Mouse (Mus musculus) olfactory bulb, adult 2 months (tissue): Measurements from ENCODE around the gene Wdr81. TPM values are rescaled to one million over a fixed set of nuclear protein-coding genes. Genes with fewer than 3 reads are reported as not detected.
A peak's percentile ranks its signal among the peaks of the same experiment; 100 is the strongest.

Experiments
- H3K27ac ChIP-seq: fragments of 200-500 bp; 2 replicates; pipeline ENCODE4 v1.5.1; 2012; ENCODE audit warnings: low read depth, low read length; ENCODE audit not compliant: insufficient read depth
- H3K4me1 ChIP-seq: fragments of 200-500 bp; 2 replicates; pipeline ENCODE4 v1.6.1; 2012; ENCODE audit warnings: low read length; ENCODE audit not compliant: control insufficient read depth, insufficient read depth
- H3K4me3 ChIP-seq: fragments of 200-500 bp; 2 replicates; pipeline ENCODE4 v1.5.1; 2012; ENCODE audit warnings: mild to moderate bottlenecking, low read depth, low read length, moderate library complexity; ENCODE audit not compliant: insufficient read depth
- CTCF ChIP-seq: fragments of 200-500 bp; IDR thresholded peaks from 2 replicates; pipeline ENCODE4 v1.5.1; 2012; ENCODE audit warnings: low read depth, mild to moderate bottlenecking, low read length, moderate library complexity; ENCODE audit not compliant: insufficient read depth
- POLR2A ChIP-seq: fragments of 200-500 bp; IDR thresholded peaks from 2 replicates; pipeline ENCODE4 v1.6.1; 2012; ENCODE audit warnings: mild to moderate bottlenecking, low read depth, low read length, moderate library complexity; ENCODE audit not compliant: insufficient read depth
- whole genome bisulfite sequencing: fragments of 180-500 bp; shearing (Covaris S2); methylation state at CpG from one replicate; pipeline ENCODE4 v1.1.7; 2018; 5-methylcytosine and 5-hydroxymethylcytosine counted together
- polyA plus RNA-seq: library from polyadenylated mRNA; stranded (reverse); fragments of >200 nt; gene quantifications from 2 replicates; pipeline ENCODE4 v1.2.4, GENCODE M21; 2012; ENCODE audit warnings: low replicate concordance; ENCODE audit not compliant: missing spikeins, insufficient read depth, insufficient read length

The Wdr81 gene
- polyA plus RNA-seq, 1 experiment, result not detected

GRCm38 (mm10) chr11:75470675-75471074, 16.2 kb upstream of the Wdr81 start:
- Histone ChIP-seq H3K4me3 (no peak overlapping the region), H3K4me1 (peaks cover 6% of the 10 kb centered on the region), H3K27ac (no peak overlapping the region)
- WGBS, result 77% methylated on average over 3 of the region's 3 CpGs
- no peak for TF ChIP-seq POLR2A
- no peak for TF ChIP-seq CTCF

DNA sequence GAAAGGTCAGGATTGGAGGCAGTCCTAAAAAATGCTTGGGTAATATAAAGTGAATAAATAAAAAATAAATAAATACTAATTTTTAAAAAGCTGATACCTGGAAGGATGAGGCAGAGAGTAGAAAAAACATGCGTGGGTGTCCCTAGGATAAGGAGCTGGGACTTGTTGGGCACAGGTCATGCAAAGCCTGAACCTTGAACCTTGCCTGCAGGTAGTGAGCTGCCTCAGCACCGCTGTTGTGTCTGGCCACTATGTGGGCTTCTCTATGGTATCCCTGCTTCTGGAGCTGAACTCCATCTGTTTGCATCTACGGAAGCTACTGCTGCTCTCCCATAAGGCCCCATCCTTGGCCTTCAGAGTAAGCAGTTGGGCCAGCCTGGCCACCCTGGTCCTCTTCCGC, 14.7 kb upstream of the Wdr81 start:
- Histone ChIP-seq H3K4me3 (no peak overlapping the region), H3K27ac (no peak overlapping the region), H3K4me1 (peaks cover 8% of the 10 kb centered on the region)
- TF ChIP-seq POLR2A, result no peak
- no peak for TF ChIP-seq CTCF
- WGBS, result 96% methylated on average over 4 of the region's 4 CpGs

DNA sequence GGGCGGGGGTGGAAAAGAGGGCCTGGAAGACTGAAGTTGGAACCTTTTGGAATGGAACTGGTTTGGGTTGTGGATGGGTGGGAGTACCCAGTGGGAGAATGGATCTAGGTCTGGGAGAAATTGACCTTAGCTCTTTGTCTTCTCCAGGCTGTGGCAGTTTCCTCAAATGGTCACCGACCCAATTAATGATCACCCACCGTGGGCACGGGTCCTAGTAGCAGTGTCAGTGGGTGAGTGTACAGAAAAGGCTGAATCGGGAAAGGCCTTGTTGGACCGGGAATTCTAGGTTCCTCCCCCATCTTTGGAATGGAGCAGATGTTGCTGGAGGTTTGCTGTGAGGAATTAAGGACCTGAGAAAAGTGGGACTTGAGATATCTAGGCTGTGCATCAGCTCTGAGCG, 13.9 kb upstream of the Wdr81 start:
- H3K4me3 ChIP-seq, result no peak overlapping the region
- H3K27ac ChIP-seq, result no peak overlapping the region
- peaks cover 12% of the 10 kb centered on the region for H3K4me1 ChIP-seq
- 67% methylated on average over 7 of the region's 7 CpGs for WGBS
- no peak for TF ChIP-seq POLR2A

- WGBS, result 22% methylated on average over 19 of the region's 19 CpGs
- peaks cover 18% of the 10 kb centered on the region for H3K4me1 ChIP-seq
- H3K4me3 ChIP-seq, result peak overlapping the region; percentile 10; the same call in 1 of the 2 replicates
- no peak overlapping the region for H3K27ac ChIP-seq
- TF ChIP-seq POLR2A, result no peak
Measured at GRCm38 (mm10) chr11:75467512-75468215, 13.1 kb upstream of the Wdr81 start.

DNA sequence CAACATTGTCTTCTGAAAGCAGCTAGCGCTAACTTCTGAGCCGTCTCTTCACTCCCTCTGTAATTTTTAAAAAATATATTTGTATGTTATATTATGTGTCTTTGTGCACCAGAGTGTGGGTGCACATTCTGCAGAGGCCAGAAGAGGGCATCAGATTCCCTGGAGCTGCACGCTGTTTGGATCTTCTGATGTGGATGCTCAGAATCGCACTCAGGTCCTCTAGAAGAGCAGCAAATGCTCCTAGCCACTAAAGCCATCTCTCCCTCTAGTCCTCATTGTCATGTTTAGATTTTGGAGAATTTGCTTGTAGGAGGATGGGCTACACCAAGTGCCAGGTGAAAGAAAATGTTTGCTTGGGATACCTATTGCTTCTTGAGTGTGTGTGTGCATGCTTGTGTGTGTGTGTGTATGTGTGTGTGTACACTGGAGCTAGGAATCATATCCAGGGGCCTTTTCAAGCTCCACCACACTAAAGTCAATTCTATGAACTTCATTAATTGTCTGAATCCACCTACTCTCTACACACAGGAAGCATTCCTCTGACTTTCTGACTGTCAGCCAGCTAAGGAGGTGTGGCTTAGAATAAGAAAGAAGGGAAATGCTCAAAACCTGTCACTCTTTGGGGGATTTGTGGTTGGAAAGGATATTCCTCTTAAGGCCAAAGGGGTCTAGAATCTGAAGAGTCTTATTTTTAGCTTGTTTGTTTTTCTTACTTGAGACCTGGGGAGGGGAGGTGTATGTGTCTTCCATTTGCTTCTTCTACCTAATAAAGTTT, 12.4 kb upstream of the Wdr81 start:
- 99% methylated on average over 4 of the region's 4 CpGs for WGBS
- H3K4me1 ChIP-seq, result peaks cover 24% of the 10 kb centered on the region
- no peak overlapping the region for H3K27ac ChIP-seq
- TF ChIP-seq POLR2A, result no peak
- no peak for TF ChIP-seq CTCF
- no peak overlapping the region for H3K4me3 ChIP-seq

GRCm38 (mm10) chr11:75465051-75465450, 10.5 kb upstream of the Wdr81 start:
- H3K4me1 ChIP-seq, result peaks cover 25% of the 10 kb centered on the region
- no peak overlapping the region for H3K27ac ChIP-seq
- no peak for TF ChIP-seq CTCF
- no peak for TF ChIP-seq POLR2A
- 87% methylated on average over 6 of the region's 6 CpGs for WGBS
- H3K4me3 ChIP-seq, result no peak overlapping the region

DNA sequence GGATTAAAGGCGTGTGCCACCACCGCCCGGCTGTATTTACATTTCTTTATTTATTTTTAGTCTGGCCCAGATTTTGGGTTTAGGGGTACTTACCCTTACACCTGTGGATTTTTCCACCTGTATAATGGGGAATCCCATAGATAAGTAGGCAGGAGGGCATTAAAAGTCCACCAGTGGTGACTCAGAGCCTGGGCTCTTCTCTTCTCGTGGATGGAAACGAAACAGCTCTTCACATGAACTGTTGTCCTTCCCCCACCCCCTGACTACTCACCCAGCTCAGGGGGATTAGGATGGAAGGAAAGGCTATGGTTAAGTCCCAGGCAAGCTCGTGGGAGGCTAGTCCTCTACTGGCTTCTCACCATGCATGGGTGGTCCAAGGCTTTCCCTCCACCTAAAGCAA, 9.9 kb upstream of the Wdr81 start:
- TF ChIP-seq CTCF (no peak), POLR2A (no peak)
- 83% methylated on average over 6 of the region's 6 CpGs for WGBS
- no peak overlapping the region for H3K27ac ChIP-seq
- peaks cover 31% of the 10 kb centered on the region for H3K4me1 ChIP-seq
- H3K4me3 ChIP-seq, result no peak overlapping the region

DNA sequence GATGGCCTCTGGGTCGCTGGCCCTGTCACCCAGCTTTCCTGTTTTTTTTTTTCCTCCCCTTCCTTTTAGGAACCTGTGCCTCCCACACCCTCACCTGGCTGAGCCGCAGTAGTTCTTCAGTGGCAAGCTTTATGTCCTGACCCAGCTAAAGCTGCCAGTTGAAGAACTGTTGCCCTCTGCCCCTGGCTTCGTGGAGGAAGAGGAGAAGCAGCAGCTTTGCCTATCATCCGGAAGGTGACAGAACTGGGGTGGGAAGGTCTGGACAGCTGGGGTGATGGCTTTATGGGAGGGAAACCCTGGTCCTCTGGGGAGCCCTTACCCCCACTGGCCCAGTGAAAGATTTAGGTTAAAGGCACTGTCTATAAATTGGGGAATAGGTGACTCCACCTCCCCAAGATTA, 9.1 kb upstream of the Wdr81 start:
- H3K27ac ChIP-seq, result no peak overlapping the region
- 83% methylated on average over 4 of the region's 4 CpGs for whole genome bisulfite sequencing
- no peak for TF ChIP-seq CTCF
- TF ChIP-seq POLR2A, result no peak
- peaks cover 34% of the 10 kb centered on the region for H3K4me1 ChIP-seq
- no peak overlapping the region for H3K4me3 ChIP-seq

GRCm38 (mm10) chr11:75462865-75463336, 8.4 kb upstream of the Wdr81 start:
- WGBS, result 10% methylated on average over 9 of the region's 9 CpGs
- no peak for TF ChIP-seq CTCF
- no peak for TF ChIP-seq POLR2A
- H3K4me1 ChIP-seq, result peaks cover 31% of the 10 kb centered on the region
- peak overlapping the region; percentile 12; the same call in 1 of the 2 replicates for H3K4me3 ChIP-seq
- H3K27ac ChIP-seq, result no peak overlapping the region; the same call in 1 of the 2 replicates
